Mouse (Mus musculus) gastrocnemius, postnatal 4 days (tissue): ENCODE measurements around the gene Slc44a4. TPM values are rescaled to one million over a fixed set of nuclear protein-coding genes. Genes with fewer than 3 reads are reported as not detected.
"Not testable (repeated sequence)": the region's sequence is repeated elsewhere in the genome, so short reads cannot be mapped to it uniquely, and the experiment has no call there.

ENCODE experiments used
- DNase-seq, 2 experiments: peaks; one replicate each; pipeline ENCODE4 v3.0.0; 2021 to 2022; ENCODE audit warnings: low spot score in 2 of 2, mixed read lengths in 2 of 2
- total RNA-seq, 2 experiments: library from RNA; stranded (reverse); gene quantifications; 2 replicates each; pipeline ENCODE4 v1.2.3; 2021

Slc44a4 gene
- total RNA-seq, 2 experiments from 2014 or later = not detected

DNA sequence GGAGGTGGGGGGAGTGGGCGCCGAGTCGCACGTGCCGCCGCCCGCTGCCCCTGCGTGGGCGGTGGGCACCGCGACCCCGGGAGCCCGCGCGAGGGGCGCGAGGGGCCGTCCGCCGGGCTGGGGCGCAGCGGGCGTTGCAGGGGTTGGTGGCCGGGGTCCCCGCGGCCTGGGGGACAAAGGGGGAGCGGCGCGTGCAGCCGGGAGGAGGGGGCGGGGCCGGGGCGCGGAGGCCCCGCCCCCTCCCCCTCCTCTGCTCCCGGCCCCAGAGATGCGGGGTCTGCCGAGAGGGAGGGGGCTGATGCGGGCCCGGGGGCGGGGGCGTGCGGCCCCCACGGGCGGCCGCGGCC lies 15.6 kb upstream of the Slc44a4 start:
- peak in 1 of 2 experiments; percentile 47 for DNase-seq

DNA sequence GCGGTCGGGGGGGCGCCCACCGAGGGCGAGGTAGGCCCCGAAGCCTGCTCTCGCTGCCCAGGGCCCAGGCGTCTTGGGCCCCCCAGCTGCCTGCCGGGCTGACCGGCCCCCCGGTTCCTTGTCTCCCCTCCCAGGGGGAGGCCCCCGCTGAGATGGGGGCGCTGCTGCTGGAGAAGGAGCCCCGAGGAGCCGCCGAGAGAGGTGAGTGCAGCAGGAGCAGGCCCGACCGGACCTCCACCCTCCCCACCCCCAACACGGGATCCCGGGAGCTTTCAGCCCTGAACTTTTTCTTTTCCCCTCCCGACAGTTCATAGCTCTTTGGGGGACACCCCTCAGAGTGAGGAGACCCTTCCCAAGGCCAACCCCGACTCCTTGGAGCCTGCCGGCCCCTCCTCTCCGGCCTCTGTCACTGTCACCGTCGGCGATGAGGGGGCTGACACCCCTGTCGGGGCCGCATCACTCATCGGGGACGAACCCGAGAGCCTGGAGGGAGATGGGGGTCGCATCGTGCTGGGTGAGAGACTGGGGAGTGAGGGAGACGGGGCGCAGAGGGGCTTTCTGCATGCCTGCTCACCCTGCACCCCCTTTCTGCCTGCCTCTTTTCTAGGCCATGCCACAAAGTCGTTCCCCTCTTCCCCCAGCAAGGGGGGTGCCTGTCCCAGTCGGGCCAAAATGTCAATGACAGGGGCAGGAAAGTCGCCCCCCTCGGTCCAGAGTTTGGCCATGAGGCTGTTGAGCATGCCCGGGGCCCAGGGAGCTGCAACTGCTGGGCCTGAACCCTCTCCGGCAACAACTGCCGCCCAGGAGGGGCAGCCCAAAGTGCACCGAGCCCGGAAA lies 15.0 kb upstream of the Slc44a4 start:
- DNase-seq = peak in 1 of 2 experiments; percentile 57

- no peak for DNase-seq
These were observed 14.4 kb upstream of the Slc44a4 start for GRCm38 (mm10) chr17:34899890-34900243.

GRCm38 (mm10) chr17:34900826-34901225 lies 13.4 kb upstream of the Slc44a4 start:
- not testable (repeated sequence) for DNase-seq

DNA sequence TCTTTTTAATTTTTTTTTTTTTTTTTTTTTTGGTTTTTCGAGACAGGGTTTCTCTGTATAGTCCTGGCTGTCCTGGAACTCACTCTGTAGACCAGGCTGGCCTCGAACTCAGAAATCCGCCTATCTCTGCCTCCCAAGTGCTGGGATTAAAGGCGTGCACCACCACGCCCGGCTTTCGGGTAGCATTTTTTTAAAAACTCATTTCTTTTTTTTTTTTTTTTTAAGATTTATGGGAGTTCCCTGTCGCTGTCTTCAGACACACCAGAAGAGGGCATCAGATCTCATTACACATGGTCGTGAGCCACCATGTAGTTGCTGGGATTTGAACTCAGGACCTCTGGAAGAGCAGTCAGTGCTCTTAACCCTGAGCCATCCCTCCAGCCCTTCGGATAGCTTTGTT lies 12.3 kb upstream of the Slc44a4 start:
- DNase-seq = not testable (repeated sequence)

- no peak for DNase-seq
These were observed 11.4 kb upstream of the Slc44a4 start for GRCm38 (mm10) chr17:34902895-34903294.

DNA sequence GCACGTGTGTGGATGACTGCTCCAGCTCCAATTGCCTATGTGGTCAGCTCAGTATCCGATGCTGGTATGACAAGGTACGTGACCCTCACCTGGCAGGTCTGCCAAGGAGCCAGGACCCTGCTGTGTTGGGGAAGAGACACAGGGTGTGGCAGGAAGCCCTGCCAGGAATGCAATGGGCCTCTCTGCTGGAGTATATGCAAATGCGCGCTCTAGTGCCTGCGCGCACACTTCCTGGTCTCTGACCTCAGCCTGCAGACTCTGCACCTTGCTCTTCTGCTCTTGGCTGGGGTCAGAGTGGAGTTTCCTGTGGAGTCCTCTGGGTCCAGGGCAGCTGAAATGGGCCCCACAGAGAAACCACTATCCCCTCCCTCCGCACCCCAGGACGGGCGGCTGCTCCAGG lies 3.3 kb upstream of the Slc44a4 start:
- no peak for DNase-seq

GRCm38 (mm10) chr17:34911945-34912351 lies 2.3 kb upstream of the Slc44a4 start:
- peak; percentile 70 for DNase-seq

- no peak for DNase-seq
These were observed 1.2 kb downstream of the Slc44a4 start for GRCm38 (mm10) chr17:34915410-34915831.

GRCm38 (mm10) chr17:34916316-34916715 lies 2.0 kb downstream of the Slc44a4 start:
- no peak for DNase-seq

DNA sequence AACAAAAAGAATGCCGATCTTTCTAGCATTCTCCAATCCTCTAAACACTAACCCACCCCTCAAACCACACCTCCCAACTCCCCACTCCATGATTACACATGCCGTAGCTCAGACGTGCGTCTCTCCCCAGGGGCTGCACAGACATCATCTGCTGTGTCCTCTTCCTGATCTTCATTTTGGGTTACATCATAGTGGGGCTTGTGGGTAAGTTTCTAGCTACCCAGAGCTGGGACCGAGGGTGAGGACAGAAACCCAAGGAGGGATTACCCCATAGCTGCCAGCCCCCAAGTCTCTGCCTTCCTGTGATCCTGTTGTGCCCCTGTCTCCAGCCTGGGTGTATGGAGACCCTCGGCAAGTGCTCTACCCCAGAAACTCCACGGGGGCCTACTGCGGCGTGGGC lies 2.9 kb downstream of the Slc44a4 start:
- DNase-seq = no peak

GRCm38 (mm10) chr17:34922939-34923338 lies 8.7 kb downstream of the Slc44a4 start:
- DNase-seq = no peak

DNA sequence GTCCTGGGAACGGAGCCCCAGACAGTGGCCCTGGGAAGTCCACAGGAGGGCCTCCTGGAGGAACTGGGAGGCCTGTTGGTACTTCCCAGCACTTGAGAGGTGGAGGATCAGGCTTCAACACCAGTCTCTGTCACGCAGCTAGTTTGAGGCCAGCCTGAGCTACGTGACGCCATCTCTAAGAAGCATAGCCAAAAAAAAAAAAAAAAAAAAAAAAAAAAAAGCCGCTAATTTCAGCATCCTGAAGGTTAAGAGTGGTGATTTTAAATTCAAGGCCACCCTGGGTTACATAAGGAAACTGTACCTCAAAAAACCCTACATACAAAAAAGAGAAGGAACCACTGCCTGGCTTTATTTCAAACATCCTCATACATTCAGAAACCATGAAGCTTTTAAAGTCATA lies 10.0 kb downstream of the Slc44a4 start:
- no peak for DNase-seq

DNA sequence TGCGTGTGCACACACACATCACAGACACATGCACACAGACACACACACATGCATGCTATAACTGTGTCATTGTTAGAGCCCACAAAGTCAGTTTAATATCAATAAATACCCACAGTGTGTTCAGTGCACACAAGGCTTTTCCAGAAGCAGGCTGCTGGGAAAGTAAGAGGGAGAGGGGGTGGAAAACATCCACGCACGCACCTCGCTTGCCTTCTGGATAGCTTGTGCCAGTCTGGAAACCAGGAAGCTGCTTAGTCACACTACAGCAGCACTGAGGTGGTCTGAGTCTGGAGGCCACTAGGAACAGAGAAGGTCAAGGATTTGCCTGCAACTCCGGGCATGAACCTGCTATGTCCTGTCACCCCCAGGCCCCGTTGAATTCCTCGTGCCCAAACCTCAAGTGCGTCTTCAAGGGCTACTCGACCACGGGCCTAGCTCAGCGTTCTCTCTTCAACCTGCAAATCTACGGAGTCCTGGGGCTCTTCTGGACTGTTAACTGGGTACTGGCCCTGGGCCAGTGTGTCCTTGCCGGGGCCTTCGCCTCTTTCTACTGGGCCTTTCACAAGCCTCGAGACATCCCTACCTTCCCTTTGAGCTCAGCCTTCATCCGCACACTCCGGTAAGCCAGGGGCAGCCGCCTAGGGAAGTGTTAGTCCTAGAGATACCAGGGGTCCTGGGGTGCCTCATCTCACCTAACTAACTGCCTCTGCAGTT lies 13.2 kb downstream of the Slc44a4 start:
- no peak for DNase-seq

DNA sequence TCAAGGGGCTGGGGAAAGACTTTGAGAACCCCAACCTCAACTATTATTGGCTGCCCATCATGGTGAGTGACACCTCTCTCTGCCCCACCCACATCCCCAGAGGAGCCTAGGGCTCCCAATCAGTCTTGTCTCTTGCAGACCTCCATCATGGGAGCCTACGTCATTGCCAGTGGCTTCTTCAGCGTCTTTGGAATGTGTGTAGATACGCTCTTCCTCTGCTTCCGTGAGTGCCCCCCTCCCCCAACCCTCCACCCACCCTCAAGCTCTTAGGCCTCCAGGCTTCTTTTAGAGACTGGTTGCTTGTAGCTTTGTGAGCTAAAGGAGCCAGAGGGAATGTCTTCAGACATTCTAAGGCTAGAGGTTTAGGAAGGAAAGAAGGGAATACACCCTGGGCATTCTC lies 14.6 kb downstream of the Slc44a4 start:
- DNase-seq = no peak

- DNase-seq = peak; percentile 95 to 99
These were observed 16.9 kb downstream of the Slc44a4 start, which contains the start of gene Neu1 for GRCm38 (mm10) chr17:34931061-34931734. Neu1 (plus strand) TSS chr17:34931253.

DNA sequence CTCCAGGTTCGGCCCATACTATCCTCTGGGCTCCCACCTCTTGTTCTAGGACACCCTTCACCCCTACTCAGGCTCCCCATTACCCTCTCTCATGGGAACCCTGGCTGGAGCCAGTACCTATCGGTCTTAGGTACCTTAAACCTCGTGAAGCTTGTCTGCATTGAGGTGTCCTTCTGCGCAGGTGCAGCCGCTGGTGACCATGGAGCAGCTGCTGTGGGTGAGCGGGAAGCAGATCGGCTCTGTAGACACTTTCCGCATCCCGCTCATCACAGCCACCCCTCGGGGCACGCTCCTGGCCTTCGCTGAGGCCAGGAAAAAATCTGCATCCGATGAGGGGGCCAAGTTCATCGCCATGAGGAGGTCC lies 17.5 kb downstream of the Slc44a4 start:
- DNase-seq = no peak

DNA sequence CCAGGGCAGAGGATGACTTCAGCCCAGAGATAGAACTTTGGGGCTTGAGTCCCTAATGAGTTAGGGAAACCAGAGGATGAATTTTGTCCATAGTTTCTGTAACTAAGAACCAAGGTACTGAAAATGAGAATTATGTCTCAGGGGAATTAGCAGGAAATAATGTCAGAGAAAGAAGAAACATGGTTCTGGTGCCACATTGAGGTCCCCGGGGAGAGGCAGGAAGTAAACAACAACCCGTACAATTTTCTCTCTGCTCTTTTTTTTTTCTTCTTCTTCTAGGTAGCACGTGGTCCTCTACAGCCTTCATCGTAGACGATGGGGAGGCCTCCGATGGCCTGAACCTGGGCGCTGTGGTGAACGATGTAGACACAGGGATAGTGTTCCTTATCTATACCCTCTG lies 18.0 kb downstream of the Slc44a4 start:
- DNase-seq = no peak

DNA sequence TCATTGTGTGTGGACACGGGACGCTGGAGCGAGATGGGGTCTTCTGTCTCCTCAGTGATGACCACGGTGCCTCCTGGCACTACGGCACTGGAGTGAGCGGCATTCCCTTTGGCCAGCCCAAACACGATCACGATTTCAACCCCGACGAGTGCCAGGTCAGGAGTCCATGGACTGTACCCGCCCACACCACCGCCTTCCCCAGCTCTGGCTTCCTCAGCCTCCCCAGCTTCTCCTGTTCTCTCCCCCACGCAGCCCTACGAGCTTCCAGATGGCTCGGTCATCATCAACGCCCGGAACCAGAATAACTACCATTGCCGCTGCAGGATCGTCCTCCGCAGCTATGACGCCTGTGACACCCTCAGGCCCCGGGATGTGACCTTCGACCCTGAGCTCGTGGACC lies 19.8 kb downstream of the Slc44a4 start:
- no peak for DNase-seq

- no peak for DNase-seq
These were observed 20.6 kb downstream of the Slc44a4 start for GRCm38 (mm10) chr17:34934830-34935229.

DNA sequence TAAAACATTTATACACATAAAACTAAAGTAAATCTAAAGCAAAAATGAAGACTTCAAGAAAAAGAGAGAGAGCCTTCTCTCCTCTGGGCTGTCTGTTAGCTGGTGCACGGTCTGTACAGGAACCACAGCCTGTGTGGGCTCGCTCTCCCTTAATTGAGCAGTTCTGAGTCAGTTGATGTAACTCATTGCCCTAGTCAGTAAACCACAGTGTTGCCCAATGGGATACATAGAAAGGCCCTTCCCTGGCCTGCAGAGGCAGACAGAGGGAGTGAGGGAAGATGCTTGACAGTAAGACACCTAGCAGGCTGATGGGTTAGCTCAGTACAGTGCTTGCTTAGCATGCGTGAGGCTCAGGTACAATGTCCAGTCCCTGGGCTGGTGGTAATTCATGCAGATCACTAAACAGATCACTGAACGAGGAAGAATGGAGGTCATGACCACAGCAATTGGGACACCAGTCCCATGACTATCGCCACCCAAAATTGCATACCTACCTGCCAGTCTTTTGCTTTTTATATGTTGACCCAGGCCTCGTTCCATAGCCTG lies 23.8 kb downstream of the Slc44a4 start:
- DNase-seq = no peak
